Mouse (Mus musculus): ENCODE data around the gene Bmper. TPM values are rescaled to one million over a fixed set of nuclear protein-coding genes. Genes with fewer than 3 reads are reported as not detected.

Gene Bmper
- polyA plus RNA-seq, 1 experiment = not detected

GRCm38 (mm10) chr9:23485851-23486250 is 263.0 kb downstream of the Bmper start:
- Histone ChIP-seq H3K4me3 (ENCODE audit: insufficient read depth, low read depth, low read length) (no peak overlapping the region), H3K4me1 (ENCODE audit: control insufficient read depth, insufficient read depth, low read length) (no peaks in the 10 kb centered on the region), H3K27ac (ENCODE audit: insufficient read depth, low read depth, low read length) (no peak overlapping the region)
- TF ChIP-seq CTCF (IDR thresholded peaks at IDR 0.05; ENCODE audit: insufficient read depth, low read depth, low read length) (no peak), POLR2A (IDR thresholded peaks at IDR 0.05; ENCODE audit: insufficient read depth, low read depth, low read length) (no peak)
- 54% methylated on average over 4 of the region's 4 CpGs for WGBS

GRCm38 (mm10) chr9:23486725-23487378 is 264.0 kb downstream of the Bmper start:
- TF ChIP-seq POLR2A (IDR thresholded peaks at IDR 0.05; ENCODE audit: insufficient read depth, low read depth, low read length) = no peak
- TF ChIP-seq CTCF (IDR thresholded peaks at IDR 0.05; ENCODE audit: insufficient read depth, low read depth, low read length) = no peak
- no peak overlapping the region for H3K4me3 ChIP-seq (ENCODE audit: insufficient read depth, low read depth, low read length)
- WGBS = 52% methylated on average over 5 of the region's 5 CpGs
- H3K4me1 ChIP-seq (ENCODE audit: control insufficient read depth, insufficient read depth, low read length) = no peaks in the 10 kb centered on the region
- H3K27ac ChIP-seq (ENCODE audit: insufficient read depth, low read depth, low read length) = no peak overlapping the region

- H3K4me1 ChIP-seq (ENCODE audit: control insufficient read depth, insufficient read depth, low read length) = no peaks in the 10 kb centered on the region
- WGBS = 89% methylated on average over 5 of the region's 5 CpGs
- TF ChIP-seq CTCF (IDR thresholded peaks at IDR 0.05; ENCODE audit: insufficient read depth, low read depth, low read length) (no peak), POLR2A (IDR thresholded peaks at IDR 0.05; ENCODE audit: insufficient read depth, low read depth, low read length) (no peak)
- no peak overlapping the region for H3K27ac ChIP-seq (ENCODE audit: insufficient read depth, low read depth, low read length)
- no peak overlapping the region for H3K4me3 ChIP-seq (ENCODE audit: insufficient read depth, low read depth, low read length)
Observed at GRCm38 (mm10) chr9:23488265-23488664, 265.4 kb downstream of the Bmper start.

GRCm38 (mm10) chr9:23495400-23495799 is 272.5 kb downstream of the Bmper start:
- Histone ChIP-seq H3K27ac (ENCODE audit: insufficient read depth, low read depth, low read length) (no peak overlapping the region), H3K4me1 (ENCODE audit: control insufficient read depth, insufficient read depth, low read length) (no peaks in the 10 kb centered on the region), H3K4me3 (ENCODE audit: insufficient read depth, low read depth, low read length) (no peak overlapping the region)
- 81% methylated on average over 4 of the region's 4 CpGs for WGBS
- TF ChIP-seq CTCF (IDR thresholded peaks at IDR 0.05; ENCODE audit: insufficient read depth, low read depth, low read length) = no peak
- no peak for TF ChIP-seq POLR2A (IDR thresholded peaks at IDR 0.05; ENCODE audit: insufficient read depth, low read depth, low read length)

GRCm38 (mm10) chr9:23497626-23498025 is 274.8 kb downstream of the Bmper start:
- 13% methylated on average over 3 of the region's 3 CpGs for WGBS
- Histone ChIP-seq H3K4me3 (ENCODE audit: insufficient read depth, low read depth, low read length) (no peak overlapping the region), H3K27ac (ENCODE audit: insufficient read depth, low read depth, low read length) (no peak overlapping the region), H3K4me1 (ENCODE audit: control insufficient read depth, insufficient read depth, low read length) (no peaks in the 10 kb centered on the region)
- no peak for TF ChIP-seq CTCF (IDR thresholded peaks at IDR 0.05; ENCODE audit: insufficient read depth, low read depth, low read length)
- no peak for TF ChIP-seq POLR2A (IDR thresholded peaks at IDR 0.05; ENCODE audit: insufficient read depth, low read depth, low read length)

GRCm38 (mm10) chr9:23533870-23534269 is 311.0 kb downstream of the Bmper start:
- H3K4me3 ChIP-seq (ENCODE audit: insufficient read depth, low read depth, low read length) = no peak overlapping the region
- 48% methylated on average over 1 of the region's 1 CpGs for WGBS
- 0 out of 2 replicates have a peak, but pooled peaks cover 3% of the 10 kb centered on the region for H3K4me1 ChIP-seq (ENCODE audit: control insufficient read depth, insufficient read depth, low read length)
- TF ChIP-seq CTCF (IDR thresholded peaks at IDR 0.05; ENCODE audit: insufficient read depth, low read depth, low read length) = no peak
- no peak for TF ChIP-seq POLR2A (IDR thresholded peaks at IDR 0.05; ENCODE audit: insufficient read depth, low read depth, low read length)
- H3K27ac ChIP-seq (ENCODE audit: insufficient read depth, low read depth, low read length) = no peak overlapping the region
